Mouse (Mus musculus) T-cell, adult 2 months (primary cell): Measurements from ENCODE around the gene Rpl10a.
A peak's percentile ranks its signal among the peaks of the same experiment; 100 is the strongest.
"Not testable (repeated sequence)": the region's sequence is repeated elsewhere in the genome, so short reads cannot be mapped to it uniquely, and the experiment has no call there.

ENCODE experiments used
- DNase-seq: peaks from one replicate; pipeline ENCODE4 v3.0.0; 2022; ENCODE audit warnings: low spot score

The Rpl10a gene

GRCm38 (mm10) chr17:28308297-28309195 is 19.7 kb upstream of the Rpl10a start:
- DNase-seq = peak; percentile 77

DNA sequence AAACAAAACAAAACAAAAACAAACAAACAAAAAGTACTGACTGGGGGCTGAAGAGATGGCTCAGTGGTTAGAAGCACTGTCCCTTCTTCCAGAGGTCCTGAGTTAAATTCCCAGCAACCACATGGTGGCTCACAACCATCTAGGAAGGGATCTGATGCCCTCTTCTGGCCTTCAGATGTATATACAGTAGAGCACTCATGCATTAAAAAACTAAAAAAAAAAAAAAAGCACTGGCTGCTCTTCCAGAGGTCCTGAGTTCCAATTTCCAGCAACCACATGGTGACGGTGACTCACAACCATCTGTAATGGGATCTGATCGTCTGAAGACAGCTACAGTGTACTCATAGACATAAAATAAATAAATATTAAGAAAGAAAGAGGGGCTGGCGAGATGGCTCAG is 17.4 kb upstream of the Rpl10a start:
- no peak for DNase-seq

DNA sequence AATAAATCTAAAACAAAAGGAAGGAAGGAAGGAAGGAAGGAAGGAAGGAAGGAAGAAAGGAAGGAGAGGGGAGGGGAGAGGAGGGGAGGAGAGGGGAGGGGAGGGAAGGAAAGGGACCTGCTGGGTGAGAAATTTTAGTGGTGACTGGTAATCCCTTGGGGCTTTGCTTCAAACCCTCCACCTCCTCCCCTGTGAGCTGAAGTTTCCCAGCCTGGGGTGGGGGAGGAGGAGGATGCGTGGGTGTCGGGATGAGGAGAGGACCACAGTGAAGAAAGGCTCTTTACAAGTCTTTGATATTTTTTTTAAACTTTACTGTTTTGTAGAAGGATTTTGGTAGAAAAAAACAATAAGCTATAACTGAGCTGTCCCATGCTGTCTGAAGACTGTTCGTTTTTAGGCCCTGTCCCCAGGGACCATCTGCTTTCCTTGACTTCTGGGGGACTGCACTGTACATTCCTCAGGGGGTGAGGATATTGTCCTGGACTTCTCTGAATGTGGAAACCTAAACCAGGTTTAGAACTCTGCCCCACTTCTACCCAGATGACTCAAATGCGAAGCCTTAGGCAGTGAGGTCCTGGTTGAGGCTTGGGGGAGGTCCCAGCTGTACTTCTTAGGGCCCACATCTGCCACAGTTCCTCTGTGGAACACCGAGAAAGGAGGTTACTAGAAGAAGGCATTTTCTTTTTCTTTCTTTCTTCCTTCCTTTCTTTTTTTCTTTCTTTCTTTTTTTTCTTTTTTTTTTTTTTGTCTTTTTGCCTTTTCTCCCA is 16.7 kb upstream of the Rpl10a start:
- no peak for DNase-seq

DNA sequence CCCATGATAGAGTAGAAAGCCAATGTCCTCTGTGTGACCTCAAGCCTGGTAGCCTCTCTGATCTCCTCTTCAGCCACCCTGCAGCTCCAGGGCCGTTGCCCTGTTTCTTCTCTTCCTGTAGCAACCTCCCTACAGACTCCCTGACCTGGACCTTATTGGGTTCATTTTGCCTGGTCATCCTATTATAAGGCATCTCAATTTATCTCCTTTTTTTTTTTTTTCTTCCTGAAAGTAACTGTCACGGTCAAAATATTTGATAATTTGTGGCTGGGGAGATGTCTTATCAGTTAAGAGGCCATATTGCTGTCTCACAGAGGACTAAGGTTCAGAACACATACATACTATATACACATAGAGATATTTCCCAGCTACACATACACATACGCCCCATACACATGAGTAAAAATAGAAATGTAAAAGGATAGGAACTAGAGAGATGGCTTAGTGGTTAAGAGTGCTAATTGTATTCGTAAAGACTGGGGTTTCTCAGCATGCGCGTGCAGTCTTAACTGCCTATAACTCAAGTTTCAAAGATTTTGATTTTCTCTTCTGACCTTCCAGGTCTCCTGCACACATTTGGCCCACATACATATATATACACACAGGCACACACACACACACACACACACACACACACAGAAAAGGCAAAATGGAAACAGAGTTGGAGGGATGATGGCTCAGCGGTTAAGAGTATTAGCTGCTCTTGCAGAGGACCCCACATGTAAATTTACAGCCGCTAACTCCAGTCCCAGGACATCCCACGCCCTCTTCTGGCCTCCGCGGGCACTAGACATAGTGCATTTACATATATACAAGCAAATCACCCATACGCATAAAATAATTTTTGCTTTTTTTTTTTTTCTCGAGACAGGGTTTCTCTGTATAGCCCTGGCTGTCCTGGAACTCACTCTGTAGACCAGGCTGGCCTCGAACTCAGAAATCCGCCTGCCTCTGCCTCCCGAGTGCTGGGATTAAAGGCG is 15.7 kb upstream of the Rpl10a start:
- DNase-seq = peak; percentile 28

GRCm38 (mm10) chr17:28313212-28313879 is 14.9 kb upstream of the Rpl10a start, which contains the start of gene Fance:
Gene Fance, plus strand, starts transcription at chr17:28313519.
- DNase-seq = peak; percentile 95

- DNase-seq = no peak
Observed at GRCm38 (mm10) chr17:28313880-28314225, 14.4 kb upstream of the Rpl10a start.

DNA sequence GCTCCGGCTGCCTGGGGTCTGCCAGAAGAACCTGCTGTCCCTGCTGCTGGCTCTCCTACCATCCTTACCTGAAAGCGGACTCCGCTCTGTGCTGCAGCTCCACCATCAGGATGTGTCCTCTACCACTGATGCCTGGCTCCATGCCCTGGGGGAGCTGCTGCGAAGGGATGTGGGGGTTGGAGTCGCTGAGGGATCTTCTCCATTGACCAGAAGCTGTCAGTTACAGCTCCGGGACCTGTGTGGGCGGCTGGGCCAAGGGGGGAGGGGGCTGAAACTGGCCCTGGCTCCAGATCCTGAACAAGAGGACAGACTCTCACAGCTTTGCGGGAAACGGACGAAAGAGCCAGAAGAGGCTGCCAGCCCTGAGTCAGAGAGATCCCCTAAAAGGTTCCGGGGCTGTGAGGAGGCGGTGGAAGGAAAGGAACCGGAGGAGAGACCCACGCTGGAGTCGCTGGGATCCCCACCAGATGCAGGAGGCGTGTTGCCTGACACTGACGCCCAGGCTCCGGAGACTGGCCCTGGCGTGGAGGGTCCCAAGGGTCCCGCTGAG is 12.6 kb upstream of the Rpl10a start:
- no peak for DNase-seq

DNA sequence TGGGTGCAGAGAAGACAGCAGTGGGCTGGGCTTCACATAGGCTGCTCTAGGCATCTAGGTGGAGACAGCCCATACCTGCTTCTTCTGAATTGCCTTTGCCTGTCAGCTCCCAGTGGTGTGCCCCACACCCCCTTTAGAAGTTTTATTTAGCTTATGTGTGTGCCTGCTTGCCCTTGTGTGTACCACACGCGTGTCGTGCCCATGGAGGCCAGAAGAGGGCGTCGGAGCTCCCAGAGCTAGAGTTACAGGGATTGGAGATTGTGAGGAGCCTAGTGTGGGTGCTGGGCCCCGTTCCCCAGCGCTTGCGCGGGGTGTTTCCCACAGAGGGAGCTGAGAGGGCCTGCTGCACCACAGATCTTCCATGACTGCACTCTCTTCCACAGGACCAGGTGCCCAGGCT is 11.8 kb upstream of the Rpl10a start:
- DNase-seq = no peak

- no peak for DNase-seq
Observed at GRCm38 (mm10) chr17:28317091-28317490, 11.2 kb upstream of the Rpl10a start.

- DNase-seq = no peak
Observed at GRCm38 (mm10) chr17:28317725-28318124, 10.5 kb upstream of the Rpl10a start.

GRCm38 (mm10) chr17:28321700-28322099 is 6.6 kb upstream of the Rpl10a start:
- DNase-seq = no peak

DNA sequence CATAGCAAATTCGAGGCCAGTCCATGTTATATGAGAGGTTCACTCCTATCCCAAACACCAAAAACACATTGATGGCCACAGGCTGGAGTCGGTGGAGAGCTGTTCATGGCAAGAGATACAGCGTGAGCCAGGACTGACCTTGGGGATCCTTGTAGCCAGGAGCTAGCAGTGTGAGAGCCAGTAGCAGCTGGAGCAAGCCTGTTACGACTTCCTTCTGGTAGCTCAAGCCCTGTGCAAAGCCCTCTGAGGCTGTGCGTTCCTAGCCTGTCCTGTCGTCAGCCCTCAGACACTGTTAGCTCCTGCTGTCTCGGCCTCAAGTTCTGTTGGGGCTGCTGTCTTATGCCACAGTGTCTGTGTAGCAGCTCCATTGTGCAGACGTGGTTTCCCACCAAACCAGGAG is 4.5 kb upstream of the Rpl10a start:
- DNase-seq = no peak

GRCm38 (mm10) chr17:28324416-28324815 is 3.9 kb upstream of the Rpl10a start:
- not testable (repeated sequence) for DNase-seq

- no peak for DNase-seq
Observed at GRCm38 (mm10) chr17:28325751-28326150, 2.5 kb upstream of the Rpl10a start.

DNA sequence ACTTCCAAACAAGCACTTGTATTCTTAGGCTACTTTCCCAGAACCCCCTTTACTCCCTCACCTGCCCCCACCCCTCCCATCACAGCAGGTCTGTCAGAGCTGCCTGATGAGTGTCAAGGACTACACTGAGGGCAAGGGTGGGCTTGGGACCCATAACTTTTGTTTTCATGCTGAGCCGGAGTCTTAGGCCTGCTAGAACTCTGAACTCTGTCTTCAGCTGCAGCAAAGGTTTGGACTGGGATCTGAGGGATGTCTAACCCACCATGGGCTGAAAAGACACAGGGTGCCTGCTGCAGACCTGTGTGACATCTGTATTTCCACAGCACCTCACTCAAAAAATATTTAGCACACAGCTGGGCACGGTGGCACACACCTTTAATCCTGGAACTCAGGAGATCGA is 1.3 kb upstream of the Rpl10a start:
- DNase-seq = no peak

- DNase-seq = no peak
Observed at GRCm38 (mm10) chr17:28327673-28328325, 472 bp upstream of the Rpl10a start.

GRCm38 (mm10) chr17:28328946-28329345 is 675 bp downstream of the Rpl10a start:
- DNase-seq = no peak

GRCm38 (mm10) chr17:28329503-28330231 is 1.4 kb downstream of the Rpl10a start:
- DNase-seq = no peak

GRCm38 (mm10) chr17:28330232-28330546 is 1.9 kb downstream of the Rpl10a start:
- no peak for DNase-seq

- not testable (repeated sequence) for DNase-seq
Observed at GRCm38 (mm10) chr17:28330590-28330989, 2.3 kb downstream of the Rpl10a start.
